Mouse (Mus musculus) intestine, postnatal 0 days (tissue): ENCODE data around the gene Car14. TPM values are rescaled to one million over a fixed set of nuclear protein-coding genes. Genes with fewer than 3 reads are reported as not detected.
"Not testable (repeated sequence)": the region's sequence is repeated elsewhere in the genome, so short reads cannot be mapped to it uniquely, and the experiment has no call there.

ENCODE experiments used
- ATAC-seq: fragments of 200-750 bp; cut with Nextera tagmentation; 2 replicates; pipeline ENCODE4 v1.8.0; 2017; ENCODE audit warnings: mild to moderate bottlenecking, moderate TSS enrichment, moderate library complexity
- H3K27ac ChIP-seq: fragments of 300-500 bp; sonication (generic); 2 replicates; pipeline ENCODE4 v1.5.1; 2014; ENCODE audit warnings: mild to moderate bottlenecking, low read depth, low read length, moderate library complexity
- H3K27me3 ChIP-seq: fragments of 300-500 bp; sonication (generic); replicated peaks from 2 replicates; pipeline ENCODE4 v1.6.1; 2014; ENCODE audit warnings: low read length, mixed read lengths; ENCODE audit not compliant: control insufficient read depth, insufficient read depth
- H3K36me3 ChIP-seq: fragments of 300-500 bp; sonication (generic); 2 replicates; pipeline ENCODE4 v1.6.1; 2014; ENCODE audit warnings: mild to moderate bottlenecking, moderate library complexity; ENCODE audit not compliant: control insufficient read depth, insufficient read depth
- H3K4me1 ChIP-seq: fragments of 300-500 bp; sonication (generic); replicated peaks from 2 replicates; pipeline ENCODE4 v1.6.1; 2014; ENCODE audit warnings: antibody characterized with exemption, low read length, mixed read lengths; ENCODE audit not compliant: control insufficient read depth, insufficient read depth
- H3K4me2 ChIP-seq: fragments of 300-500 bp; sonication (generic); replicated peaks from 2 replicates; pipeline ENCODE4 v1.6.1; 2014; ENCODE audit warnings: low read depth, mild to moderate bottlenecking, moderate library complexity
- H3K4me3 ChIP-seq: fragments of 300-500 bp; sonication (generic); 2 replicates; pipeline ENCODE4 v1.5.1; 2014; ENCODE audit warnings: low read depth, low read length
- H3K9ac ChIP-seq: fragments of 300-500 bp; sonication (generic); 2 replicates; pipeline ENCODE4 v1.6.1; 2014; ENCODE audit warnings: mild to moderate bottlenecking, low read depth, low read length
- H3K9me3 ChIP-seq: fragments of 300-500 bp; sonication (generic); 2 replicates; pipeline ENCODE4 v1.6.1; 2016; ENCODE audit warnings: mixed run types; ENCODE audit not compliant: control insufficient read depth
- CTCF ChIP-seq: sonication (generic); IDR thresholded peaks from 2 replicates; pipeline ENCODE4 v1.5.1; 2016; ENCODE audit warnings: low read depth, mild to moderate bottlenecking, control low read depth, antibody characterized with exemption, moderate library complexity
- WGBS: fragments of 180-500 bp; shearing (Covaris S2); extraction: QIAGEN DNeasy Blood & Tissue Kit; methylation state at CpG from one replicate; pipeline ENCODE4 v1.1.7; 2014; 5-methylcytosine and 5-hydroxymethylcytosine counted together
- polyA plus RNA-seq: library from polyadenylated mRNA; unstranded; fragments of >200 nt; fragmentation: Nextera tagmentation; extraction: Ambion mirVana; gene quantifications from 2 replicates; pipeline ENCODE4 v1.2.1, GENCODE M21; 2015

Gene Car14
- polyA plus RNA-seq, 1 experiment from 2014 or later, result 0.90 TPM

DNA sequence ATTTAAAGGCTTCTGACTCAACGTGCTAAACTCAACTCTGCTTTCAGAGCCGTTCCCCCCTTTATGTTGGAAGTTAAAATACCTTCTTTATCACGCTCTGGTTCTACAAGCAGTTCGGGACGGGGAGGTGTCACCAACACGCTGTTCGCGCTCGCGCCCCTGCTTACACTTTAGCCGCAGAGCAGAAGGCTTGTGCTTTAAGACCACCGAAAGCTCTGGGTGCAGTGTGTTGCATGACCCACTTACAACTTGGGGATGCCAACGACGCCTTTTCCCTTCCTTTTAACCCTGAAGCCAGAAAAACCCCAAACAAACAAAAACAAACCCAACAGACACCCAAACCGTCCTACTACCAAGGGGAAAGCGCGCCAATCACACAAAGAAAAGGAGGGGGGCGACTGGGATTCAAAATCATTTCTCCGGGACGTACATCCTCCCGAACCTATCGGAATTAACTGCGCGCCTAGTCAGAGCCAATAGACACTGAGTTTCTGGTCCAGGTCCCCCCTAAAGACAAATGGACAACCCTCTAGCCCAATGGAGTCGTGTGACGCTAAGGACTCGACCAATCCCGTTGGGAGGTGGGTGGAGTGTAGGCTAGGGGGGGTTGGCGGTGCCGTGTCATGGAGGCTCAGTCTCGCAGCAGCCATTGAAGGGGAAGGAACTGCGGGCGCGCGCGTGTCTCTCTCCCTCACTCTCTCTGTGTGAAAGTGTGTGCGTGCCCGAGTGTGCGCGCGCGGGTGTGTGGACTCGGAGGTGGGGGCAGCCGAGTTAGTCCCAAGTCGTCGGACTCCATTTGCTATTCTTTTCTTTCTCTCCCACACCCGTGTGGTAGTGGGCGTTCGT, 24.4 kb upstream of the Car14 start, which contains the start of gene Anp32e:
Gene Anp32e, plus strand, starts transcription at position 589 of the 846 bp plus-strand sequence.
- under 1% methylated on average over 49 of the region's 49 CpGs for WGBS
- peak within 1 kb of the TSS; percentile 85 for H3K9ac ChIP-seq
- H3K36me3 ChIP-seq, result peaks cover 6% of the 10 kb centered on the region; the same call in 1 of the 2 replicates

DNA sequence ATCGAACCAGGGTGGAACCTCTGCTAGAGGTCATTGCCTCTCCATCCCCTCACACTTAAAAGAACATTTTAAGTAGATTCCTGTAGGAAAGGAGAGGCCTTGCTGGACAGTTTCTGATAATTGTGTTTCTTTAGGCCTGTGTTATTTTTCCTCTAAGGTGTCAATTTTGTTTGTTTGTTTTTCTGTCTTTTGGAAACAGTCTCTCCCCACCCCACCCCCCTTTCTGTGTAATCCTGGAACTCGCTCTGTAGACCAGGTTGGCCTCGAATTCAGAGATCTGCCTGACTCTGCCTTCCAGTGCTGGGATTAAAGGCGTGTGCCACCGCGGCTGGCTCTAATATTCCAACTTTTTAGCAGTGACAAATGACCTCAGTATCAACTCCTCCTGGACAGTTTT, 23.8 kb upstream of the Car14 start:
- peak overlapping the region; percentile 42; the same call in 1 of the 2 replicates for H3K9ac ChIP-seq
- no peaks in the 10 kb centered on the region for H3K27me3 ChIP-seq
- H3K27ac ChIP-seq, result no peak overlapping the region
- 0 out of 2 replicates have a peak, but pooled peaks cover under 1% of the 10 kb centered on the region for H3K36me3 ChIP-seq
- ATAC-seq, result no peak
- no peaks in the 10 kb centered on the region for H3K9me3 ChIP-seq
- no peak for TF ChIP-seq CTCF
- WGBS, result 46% methylated on average over 6 of the region's 6 CpGs
- H3K4me2 ChIP-seq, result peak overlapping the region; percentile 87
- H3K4me3 ChIP-seq, result peak overlapping the region; percentile 67
- H3K4me1 ChIP-seq, result no peaks in the 10 kb centered on the region

More for the DNA sequence above, 24.4 kb upstream of the Car14 start, which contains the start of gene Anp32e:
- ATAC-seq, result peak; percentile 99
- TF ChIP-seq CTCF, result 0 out of 2 replicates have a peak, but pooled peaks have one; percentile 1
- peak within 1 kb of the TSS; percentile 87 for H3K4me2 ChIP-seq
- H3K4me3 ChIP-seq, result peak within 1 kb of the TSS; percentile 67
- no peaks in the 10 kb centered on the region for H3K4me1 ChIP-seq
- no peaks in the 10 kb centered on the region for H3K9me3 ChIP-seq
- H3K27ac ChIP-seq, result peak within 1 kb of the TSS; percentile 88
- H3K27me3 ChIP-seq, result no peaks in the 10 kb centered on the region

DNA sequence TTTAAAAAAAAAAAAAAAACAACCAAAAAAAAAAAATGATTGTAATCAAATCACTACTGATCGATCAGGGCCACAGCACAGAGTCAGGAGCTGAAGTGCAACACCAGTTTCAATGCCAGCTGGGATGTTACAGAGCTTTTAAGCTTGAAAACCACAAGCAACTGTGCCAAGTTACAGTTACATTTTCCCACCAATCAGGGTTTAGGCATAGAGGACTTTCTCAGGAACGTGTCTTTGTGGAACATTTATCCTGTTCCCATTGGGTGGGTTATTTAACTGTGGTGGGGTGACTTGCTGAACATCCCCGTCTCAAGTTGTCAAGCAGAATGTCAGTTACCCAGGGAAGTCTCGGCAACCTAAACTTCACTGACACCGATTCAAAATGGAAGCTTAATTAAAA, 20.6 kb upstream of the Car14 start:
- Histone ChIP-seq H3K27ac (no peak overlapping the region), H3K4me2 (no peak overlapping the region), H3K4me3 (no peak overlapping the region), H3K27me3 (no peaks in the 10 kb centered on the region), H3K4me1 (no peaks in the 10 kb centered on the region), H3K9ac (no peak overlapping the region), H3K9me3 (no peaks in the 10 kb centered on the region), H3K36me3 (no peaks in the 10 kb centered on the region)
- no peak for TF ChIP-seq CTCF
- 85% methylated on average over 5 of the region's 5 CpGs for WGBS
- no peak for ATAC-seq

DNA sequence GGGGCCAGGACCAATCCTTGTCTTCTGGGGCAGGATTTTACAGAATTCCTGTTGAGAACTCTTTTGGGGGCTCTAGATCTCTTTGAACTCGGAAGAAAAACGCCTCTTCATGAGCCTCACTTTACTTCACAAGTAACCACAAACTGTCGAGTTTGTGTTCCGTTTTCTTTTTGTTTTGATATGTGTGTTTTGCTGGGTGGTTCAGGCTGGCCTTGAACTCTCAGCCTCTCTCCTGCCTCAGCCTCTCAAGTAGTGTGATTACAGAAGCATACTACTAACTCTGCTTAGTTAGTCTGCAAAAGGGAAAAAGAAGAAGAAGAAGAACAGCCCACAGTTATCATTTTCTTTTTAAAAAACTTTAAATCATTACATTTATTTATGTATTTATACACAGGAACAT, 19.7 kb upstream of the Car14 start:
- Histone ChIP-seq H3K9ac (no peak overlapping the region), H3K27ac (no peak overlapping the region), H3K27me3 (no peaks in the 10 kb centered on the region), H3K4me1 (no peaks in the 10 kb centered on the region), H3K36me3 (no peaks in the 10 kb centered on the region), H3K4me3 (no peak overlapping the region), H3K9me3 (no peaks in the 10 kb centered on the region), H3K4me2 (no peak overlapping the region)
- no peak for ATAC-seq
- no peak for TF ChIP-seq CTCF
- 70% methylated on average over 4 of the region's 4 CpGs for WGBS

DNA sequence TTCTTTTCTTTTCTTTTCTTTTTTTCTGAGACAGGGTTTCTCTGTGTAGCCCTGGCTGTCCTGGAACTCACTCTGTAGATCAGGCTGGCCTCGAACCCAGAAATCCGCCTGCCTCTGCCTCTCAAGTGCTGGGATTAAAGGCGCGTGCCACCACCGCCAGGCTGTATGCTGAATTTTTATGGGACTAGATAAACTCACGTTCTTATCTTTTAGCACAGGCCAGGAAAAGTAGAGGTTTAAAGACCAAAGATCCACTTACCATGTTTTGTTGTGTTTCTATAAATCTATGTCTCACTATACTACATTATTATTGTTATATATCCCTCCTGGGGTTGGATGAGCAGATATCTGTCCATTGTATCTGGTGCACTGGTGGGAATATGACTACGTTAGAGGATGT, 18.9 kb upstream of the Car14 start:
- not testable (repeated sequence) for H3K27me3 ChIP-seq, H3K4me3 ChIP-seq, H3K4me2 ChIP-seq, H3K4me1 ChIP-seq, H3K9me3 ChIP-seq, H3K27ac ChIP-seq, ATAC-seq, H3K9ac ChIP-seq, H3K36me3 ChIP-seq
- 80% methylated on average over 7 of the region's 7 CpGs for WGBS

DNA sequence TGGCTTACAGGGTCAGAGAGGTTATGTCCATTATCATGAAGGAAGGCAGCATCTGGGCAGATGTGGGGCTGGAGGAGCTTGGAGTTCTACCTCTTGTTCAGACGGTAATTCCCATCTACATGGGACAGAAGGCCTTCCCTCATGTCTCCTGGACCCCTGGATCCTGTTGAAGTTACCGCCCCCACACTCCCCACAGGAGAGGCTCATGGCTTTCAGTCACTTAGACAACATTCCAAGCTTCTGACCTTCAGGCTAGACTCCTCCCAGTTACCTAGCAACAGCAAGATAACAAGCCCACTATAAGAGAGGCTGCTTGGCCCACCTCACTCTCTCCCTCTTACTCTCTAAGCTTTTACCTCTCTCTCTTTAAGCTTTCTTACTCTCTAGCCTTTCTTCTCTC, 16.0 kb upstream of the Car14 start:
- H3K4me2 ChIP-seq, ATAC-seq, H3K27me3 ChIP-seq, H3K4me1 ChIP-seq, H3K9ac ChIP-seq, H3K27ac ChIP-seq, H3K9me3 ChIP-seq, H3K4me3 ChIP-seq, H3K36me3 ChIP-seq: not testable (repeated sequence)
- WGBS, result 59% methylated on average over 2 of the region's 2 CpGs
